Mouse (Mus musculus) c-Kit-positive CD71-positive TER-119-positive erythroid progenitor cells, embryonic 14.5 days (primary cell): ENCODE measurements around the gene Pimreg.

ENCODE experiments used
- DNase-seq: peaks from one replicate; pipeline ENCODE4 v3.0.0-alpha.2; 2013; ENCODE audit warnings: low spot score

The Pimreg gene

GRCm38 (mm10) chr11:72029143-72029542, 12.7 kb upstream of the Pimreg start:
- DNase-seq, result no peak

- DNase-seq, result no peak
Observed at GRCm38 (mm10) chr11:72031353-72031752, 10.5 kb upstream of the Pimreg start.

GRCm38 (mm10) chr11:72032091-72032490, 9.7 kb upstream of the Pimreg start:
- no peak for DNase-seq

- DNase-seq, result no peak
Observed at GRCm38 (mm10) chr11:72032589-72032988, 9.2 kb upstream of the Pimreg start.

- no peak for DNase-seq
Observed at GRCm38 (mm10) chr11:72037409-72037808, 4.4 kb upstream of the Pimreg start, which contains the start of gene Aipl1. TSS of gene Aipl1 (minus strand) at chr11:72037509.

- DNase-seq, result peak; percentile 51
Observed at GRCm38 (mm10) chr11:72037996-72038395, 3.8 kb upstream of the Pimreg start.

GRCm38 (mm10) chr11:72039599-72040386, 2.0 kb upstream of the Pimreg start:
- no peak for DNase-seq

GRCm38 (mm10) chr11:72041290-72041767, 503 bp upstream of the Pimreg start:
- DNase-seq, result no peak

GRCm38 (mm10) chr11:72042631-72043030, 799 bp downstream of the Pimreg start:
- DNase-seq, result no peak

- DNase-seq, result no peak
Observed at GRCm38 (mm10) chr11:72044231-72044630, 2.4 kb downstream of the Pimreg start.

GRCm38 (mm10) chr11:72048730-72049129, 6.9 kb downstream of the Pimreg start:
- no peak for DNase-seq

- DNase-seq, result no peak
Observed at GRCm38 (mm10) chr11:72049171-72049759, 7.4 kb downstream of the Pimreg start.

GRCm38 (mm10) chr11:72050168-72050894, 8.5 kb downstream of the Pimreg start:
- DNase-seq, result no peak

- DNase-seq, result no peak
Observed at GRCm38 (mm10) chr11:72050895-72051858, 9.3 kb downstream of the Pimreg start.

GRCm38 (mm10) chr11:72052221-72052620, 10.4 kb downstream of the Pimreg start:
- DNase-seq, result no peak

GRCm38 (mm10) chr11:72052636-72053035, 10.8 kb downstream of the Pimreg start:
- peak; percentile 37 for DNase-seq

GRCm38 (mm10) chr11:72055176-72055575, 13.3 kb downstream of the Pimreg start:
- DNase-seq, result no peak

GRCm38 (mm10) chr11:72057166-72057565, 15.3 kb downstream of the Pimreg start:
- DNase-seq, result no peak

- DNase-seq, result no peak
Observed at GRCm38 (mm10) chr11:72060416-72060815, 18.6 kb downstream of the Pimreg start.

GRCm38 (mm10) chr11:72061093-72061620, 19.3 kb downstream of the Pimreg start:
- DNase-seq, result no peak

GRCm38 (mm10) chr11:72064414-72064813, 22.6 kb downstream of the Pimreg start:
- DNase-seq, result no peak
